Mouse (Mus musculus) right cerebral cortex, postnatal 14 days (tissue): ENCODE measurements around the gene Olfr109.

Experiments used
- DNase-seq: peaks from one replicate; pipeline ENCODE4 v3.0.0; 2022

The Olfr109 gene

DNA sequence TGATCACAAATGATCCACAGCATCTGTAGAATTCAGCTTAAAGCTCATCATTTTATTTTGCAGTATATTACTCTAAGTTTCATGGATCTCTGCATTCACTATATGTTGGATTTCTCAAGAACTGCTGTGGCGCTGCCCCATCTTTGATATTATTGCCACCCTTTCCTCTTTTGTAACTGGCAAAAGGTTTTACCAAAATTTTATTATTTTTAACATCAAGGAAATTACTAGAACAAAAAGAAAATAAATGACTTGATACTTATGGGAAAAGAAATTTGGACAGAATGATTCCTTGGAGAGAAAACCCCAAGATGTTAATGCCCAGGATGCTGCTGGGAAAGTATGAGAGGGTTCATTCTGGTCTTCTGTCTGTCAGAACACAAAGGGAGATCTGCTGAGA lies at the start of gene Olfr109:
Olfr109 (plus strand) TSS at position 301 of the 400 bp plus-strand sequence.
- DNase-seq: no peak

GRCm38 (mm10) chr17:37413380-37413779 lies 45.3 kb upstream of the Olfr109 start:
- no peak for DNase-seq

- DNase-seq: no peak
Measured at GRCm38 (mm10) chr17:37445180-37445579, 13.5 kb upstream of the Olfr109 start, which contains the start of gene Olfr108. Gene Olfr108, plus strand, starts transcription at chr17:37445480.

GRCm38 (mm10) chr17:37483452-37483851 lies 24.7 kb downstream of the Olfr109 start, which contains the start of gene H2-M2:
Gene H2-M2, minus strand, starts transcription at chr17:37483552.
- DNase-seq: no peak

DNA sequence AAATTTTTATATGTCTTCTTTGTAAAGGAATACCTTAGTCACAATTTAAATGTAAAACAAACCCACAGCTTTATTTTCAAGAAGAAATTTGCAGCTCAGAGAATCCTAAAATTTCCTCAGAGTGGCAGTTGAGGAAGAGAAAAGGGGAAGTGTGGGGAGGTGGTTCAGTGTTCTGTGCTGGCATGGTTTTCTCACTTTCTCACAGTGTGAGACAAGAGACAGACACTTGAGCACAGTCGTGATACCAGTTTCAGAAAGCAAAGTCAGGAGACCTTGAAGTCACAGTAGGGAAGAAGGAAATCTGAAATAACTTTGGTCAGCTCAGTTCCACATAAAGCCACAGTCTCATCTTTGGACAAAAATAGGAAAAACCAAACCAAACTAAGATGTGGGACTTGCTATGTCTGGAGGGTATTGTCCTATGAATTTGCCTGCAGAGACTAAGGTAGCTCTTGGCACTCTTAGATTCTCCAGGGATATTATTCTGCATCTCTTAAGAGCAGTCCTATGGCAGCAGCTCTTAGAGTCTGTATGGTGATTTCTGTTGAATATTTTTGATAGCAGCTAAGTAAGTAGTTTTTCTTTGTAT lies 33.3 kb downstream of the Olfr109 start, which contains the start of gene Olfr110:
Olfr110 (plus strand) TSS at position 539 of the 589 bp plus-strand sequence.
- DNase-seq: no peak

DNA sequence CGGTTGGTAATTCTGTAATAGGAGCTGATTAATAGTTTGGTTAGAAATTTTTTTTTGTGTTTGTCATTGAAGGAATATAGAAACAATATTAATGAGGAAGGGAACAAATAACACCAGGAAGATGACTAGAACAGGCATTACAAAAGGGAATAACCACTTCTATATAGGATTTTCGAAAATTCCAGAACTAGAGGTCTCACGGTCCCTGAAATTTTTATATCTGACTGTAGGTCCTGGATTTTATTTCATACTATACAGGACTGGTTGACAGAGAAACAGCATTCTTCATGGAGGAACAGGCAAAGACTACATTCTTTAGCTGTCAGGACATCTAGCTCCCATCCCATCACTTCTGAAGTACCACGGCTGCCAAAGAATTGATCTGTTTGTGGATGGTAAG lies 49.0 kb downstream of the Olfr109 start, which contains the start of gene Olfr111:
Olfr111 (plus strand) TSS at position 301 of the 400 bp plus-strand sequence.
- DNase-seq: no peak
